Mouse (Mus musculus): ENCODE measurements around the gene Prss36.
A peak's percentile ranks its signal among the peaks of the same experiment; 100 is the strongest.
"Not testable (repeated sequence)": the region's sequence is repeated elsewhere in the genome, so short reads cannot be mapped to it uniquely, and the experiment has no call there.

Gene Prss36

DNA sequence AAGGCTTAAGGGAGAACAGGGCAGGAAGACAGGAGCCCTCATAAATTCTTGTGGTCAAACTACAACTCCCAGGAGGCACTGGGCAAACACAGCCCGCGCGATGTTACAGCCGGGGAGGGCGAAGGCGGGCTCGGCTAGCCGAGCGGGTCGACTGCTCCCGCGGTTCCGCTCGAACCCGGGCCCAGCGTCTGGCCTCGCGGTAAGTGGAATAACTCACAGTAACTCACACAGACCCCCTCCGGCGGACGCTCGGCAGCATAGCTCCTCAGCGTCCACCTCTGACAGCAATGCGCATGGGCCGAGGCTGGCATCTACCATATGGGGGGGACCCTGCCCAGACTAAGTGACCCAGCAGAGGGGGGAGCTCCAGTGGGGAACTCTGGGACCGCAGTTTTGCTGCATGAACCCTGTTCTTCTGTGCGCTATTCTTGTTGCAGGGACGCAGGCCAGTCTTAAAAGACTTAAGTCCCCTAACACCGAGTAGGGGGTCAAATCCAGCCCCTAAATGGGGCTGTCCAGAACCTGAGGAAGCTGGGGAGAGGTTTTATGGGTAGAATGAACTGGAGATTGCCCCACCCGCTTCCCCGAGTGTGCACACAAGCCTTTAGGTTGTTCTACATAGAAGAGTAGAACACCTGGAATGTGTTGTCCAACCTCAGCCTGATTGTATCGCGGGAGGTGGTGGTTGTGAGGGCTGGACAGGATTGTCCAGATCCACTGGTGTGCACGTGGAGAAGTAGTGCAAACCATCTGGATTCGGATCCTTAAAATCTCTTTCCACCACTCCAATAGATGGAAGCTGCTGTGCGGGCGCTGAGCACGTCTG, 42.3 kb downstream of the Prss36 start, which contains the start of gene Bckdk:
Gene Bckdk (plus strand): TSS at position 112 of the 826 bp plus-strand sequence.
- peak; percentile 64 for DNase-seq (ENCODE audit: low spot score)

DNA sequence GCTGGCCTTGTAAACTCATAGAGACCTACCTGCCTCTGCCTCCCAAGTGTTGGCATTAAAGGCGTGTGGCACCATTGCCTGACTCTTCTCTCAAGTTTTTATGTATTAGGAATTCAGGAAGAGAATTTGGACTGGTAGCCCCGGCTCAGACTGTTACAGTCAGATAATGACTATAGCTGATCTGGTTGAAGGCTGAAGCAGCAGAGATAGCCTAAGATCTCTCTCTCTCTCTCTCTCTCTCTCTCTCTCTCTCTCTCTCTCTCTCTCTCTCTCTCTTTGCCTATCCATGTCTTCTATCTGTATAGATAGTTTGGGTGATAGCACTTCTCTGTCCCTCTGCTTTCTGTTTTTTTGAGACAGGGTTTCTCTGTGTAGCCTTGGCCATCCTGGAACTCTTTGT, 44.8 kb downstream of the Prss36 start:
- no peak for DNase-seq (ENCODE audit: low spot score)

DNA sequence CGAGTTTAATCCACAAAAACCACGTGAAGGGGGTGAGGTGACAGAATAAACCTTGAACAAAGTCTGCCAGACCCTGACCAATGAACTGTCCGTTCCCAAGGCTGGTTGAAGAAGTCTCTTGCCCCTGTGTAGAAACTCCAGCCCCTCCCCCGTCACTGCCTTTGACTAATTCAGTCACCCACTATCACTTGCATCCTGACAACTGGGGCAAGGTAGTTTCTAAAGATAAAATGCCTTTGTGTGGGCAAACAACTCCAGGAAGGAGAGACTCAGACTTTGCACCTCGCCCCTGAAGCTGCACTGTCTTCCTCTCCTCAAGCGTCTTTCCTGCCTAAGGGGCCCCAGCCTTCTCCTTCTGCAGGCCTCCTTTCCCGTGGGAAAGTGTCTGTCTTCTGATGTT, 46.5 kb downstream of the Prss36 start:
- no peak for DNase-seq (ENCODE audit: low spot score)

DNA sequence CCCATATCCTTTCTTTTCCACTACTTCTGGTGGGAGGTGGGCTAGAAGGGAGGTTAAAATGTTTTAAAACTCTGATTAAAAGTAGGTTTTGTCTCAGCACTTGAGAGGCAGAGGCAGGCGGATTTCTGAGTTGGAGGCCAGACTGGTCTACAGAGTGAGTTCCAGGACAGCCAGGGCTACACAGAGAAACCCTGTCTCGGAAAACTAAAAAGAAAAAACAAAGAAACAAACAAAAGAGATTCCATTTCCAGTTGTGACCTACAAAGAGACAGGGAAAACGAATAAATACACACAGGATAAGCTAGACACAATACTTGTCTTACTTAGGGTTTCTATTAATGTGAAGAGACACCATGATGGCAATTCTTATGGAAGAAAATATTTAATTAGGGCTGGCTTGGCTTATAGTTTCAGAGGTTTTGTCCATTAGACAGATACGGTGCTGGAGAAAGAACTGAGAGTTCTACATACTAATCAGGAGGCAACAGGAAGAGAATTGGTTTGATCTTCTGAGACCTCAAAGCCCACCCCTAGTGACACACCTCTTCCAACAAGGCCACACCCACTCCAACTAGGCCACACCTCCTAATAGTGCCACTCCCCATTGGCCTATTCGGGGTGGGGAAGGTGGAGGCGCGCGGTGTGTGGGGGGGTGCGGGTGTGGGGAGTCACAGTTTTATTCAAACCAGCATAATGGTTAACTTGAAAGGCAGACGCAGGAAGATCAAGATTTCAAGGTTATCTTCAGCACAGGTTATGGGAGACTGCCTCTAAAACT, 48.2 kb downstream of the Prss36 start:
- DNase-seq (ENCODE audit: low spot score) = peak; percentile 72

DNA sequence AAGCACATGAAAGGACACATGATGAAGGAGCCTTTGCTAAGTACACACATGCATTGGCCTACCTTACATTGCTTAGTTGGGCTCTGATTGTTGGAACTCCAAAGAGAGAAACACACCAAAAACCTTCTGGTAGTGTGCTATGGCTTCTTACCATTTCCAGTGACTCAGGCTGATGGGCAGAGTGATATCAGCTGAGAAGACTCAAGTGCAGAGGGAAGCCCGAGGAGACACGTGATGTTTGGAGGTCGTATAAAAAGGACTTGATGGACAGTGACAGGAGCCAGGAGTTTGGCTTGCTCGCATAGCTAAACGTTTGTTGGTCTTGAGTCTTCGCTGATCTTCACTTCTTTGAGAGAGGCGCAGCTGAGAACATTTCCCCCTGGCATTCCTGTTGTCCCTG, 49.0 kb downstream of the Prss36 start:
- no peak for DNase-seq (ENCODE audit: low spot score)

DNA sequence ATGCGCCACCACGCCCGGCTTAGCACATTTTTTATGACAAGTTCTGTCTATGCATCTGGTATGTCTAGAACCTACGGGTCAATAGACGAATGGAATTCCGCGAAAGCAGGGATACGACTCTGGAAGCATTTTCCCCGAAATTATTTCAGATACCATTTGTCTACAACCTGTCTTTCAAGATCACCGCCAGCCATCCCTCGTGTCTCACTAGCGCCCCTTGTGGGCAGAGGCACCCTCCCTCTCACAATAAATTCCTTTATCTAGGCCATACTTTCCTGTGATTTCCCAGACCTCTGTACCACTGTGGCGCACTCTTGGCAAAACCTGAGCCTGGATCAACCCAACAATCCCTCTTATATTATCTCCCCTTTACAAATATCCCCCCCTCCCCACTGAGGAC, 50.1 kb downstream of the Prss36 start:
- peak; percentile 65 for DNase-seq (ENCODE audit: low spot score)

DNA sequence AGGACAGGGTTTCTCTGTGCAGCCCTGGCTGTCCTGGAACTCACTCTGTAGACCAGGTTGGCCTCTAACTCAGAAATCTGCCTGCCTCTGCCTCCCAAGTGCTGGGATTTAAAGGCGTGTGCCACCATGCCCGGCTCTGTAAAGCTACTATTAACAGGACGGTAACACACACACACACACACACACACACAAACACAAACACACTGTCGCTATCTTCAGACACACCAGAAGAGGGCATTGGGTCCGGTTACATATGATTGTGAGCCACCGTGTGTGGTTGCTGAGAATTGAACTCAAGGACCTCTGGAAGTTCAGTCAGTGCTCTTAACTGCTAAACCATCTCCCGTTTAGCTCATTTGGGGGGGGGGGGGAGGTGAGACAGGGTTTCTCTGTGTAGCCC, 50.6 kb downstream of the Prss36 start:
- DNase-seq (ENCODE audit: low spot score) = not testable (repeated sequence)

DNA sequence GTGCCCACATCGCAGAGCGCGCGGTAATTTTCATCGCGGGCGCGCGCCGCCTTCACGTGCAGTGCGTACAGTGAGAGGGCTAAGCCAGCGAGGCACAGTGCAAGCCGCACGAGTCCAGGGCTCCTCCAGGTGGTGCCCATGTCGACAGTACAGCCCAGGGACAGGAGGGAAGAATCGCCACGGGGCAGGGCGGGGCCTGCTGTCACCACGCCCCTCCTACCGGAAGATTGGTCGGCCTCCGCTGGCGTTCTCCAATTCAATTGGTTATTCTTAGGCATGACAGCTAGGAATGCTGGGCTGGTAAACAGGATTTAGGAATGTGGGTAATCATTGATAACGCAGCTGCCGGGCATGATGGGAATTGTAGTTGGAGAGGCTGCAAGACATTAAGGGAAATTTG, 51.1 kb downstream of the Prss36 start, which contains the start of the genes Gm21974 and Vkorc1:
Gene Gm21974 (minus strand): TSS at position 13 of the 400 bp plus-strand sequence.
Gene Vkorc1 (minus strand): TSS at position 176 of the 400 bp plus-strand sequence.
- peak; percentile 87 for DNase-seq (ENCODE audit: low spot score)

DNA sequence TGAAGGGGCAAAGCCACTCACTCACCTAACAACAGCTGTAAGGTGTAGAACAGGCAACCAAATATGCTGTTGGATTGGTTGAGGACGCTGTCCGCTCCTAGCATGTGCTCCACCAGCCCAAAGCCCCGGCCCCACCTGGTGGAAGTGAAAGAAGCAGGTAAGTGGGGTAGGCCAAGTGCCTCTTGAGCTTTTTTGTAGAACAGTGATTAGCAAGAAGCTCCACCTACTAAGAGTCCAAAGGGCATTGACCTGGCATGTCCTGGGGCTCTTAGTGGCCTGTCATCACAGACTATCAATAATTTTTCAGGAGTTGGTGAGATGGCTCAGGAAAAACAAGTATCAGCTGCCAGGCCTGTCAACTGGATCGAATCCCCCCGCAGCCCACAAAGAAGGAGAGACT, 52.0 kb downstream of the Prss36 start:
- DNase-seq (ENCODE audit: low spot score) = no peak

DNA sequence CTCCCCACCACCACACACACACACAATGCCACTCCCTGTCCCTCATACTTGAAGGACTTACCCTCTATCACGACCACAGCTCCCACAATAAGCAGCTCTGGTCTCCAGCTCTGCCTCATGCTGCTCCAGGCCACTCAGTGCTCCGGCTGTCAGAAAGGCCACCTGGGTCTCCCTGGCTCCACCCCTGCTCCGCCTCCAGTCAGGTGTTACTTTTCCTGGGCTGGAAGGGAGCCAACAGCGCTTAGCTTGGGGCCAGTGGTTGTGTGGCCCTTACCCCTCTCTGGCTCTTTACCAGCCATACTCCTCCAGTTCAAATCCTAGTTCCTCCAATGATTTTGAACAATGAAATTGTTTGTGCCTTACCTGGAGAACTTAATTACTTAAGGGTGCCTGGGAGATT, 55.7 kb downstream of the Prss36 start, which contains the start of gene Prss53:
Gene Prss53 (minus strand): TSS at position 173 of the 400 bp plus-strand sequence.
- no peak for DNase-seq (ENCODE audit: low spot score)

DNA sequence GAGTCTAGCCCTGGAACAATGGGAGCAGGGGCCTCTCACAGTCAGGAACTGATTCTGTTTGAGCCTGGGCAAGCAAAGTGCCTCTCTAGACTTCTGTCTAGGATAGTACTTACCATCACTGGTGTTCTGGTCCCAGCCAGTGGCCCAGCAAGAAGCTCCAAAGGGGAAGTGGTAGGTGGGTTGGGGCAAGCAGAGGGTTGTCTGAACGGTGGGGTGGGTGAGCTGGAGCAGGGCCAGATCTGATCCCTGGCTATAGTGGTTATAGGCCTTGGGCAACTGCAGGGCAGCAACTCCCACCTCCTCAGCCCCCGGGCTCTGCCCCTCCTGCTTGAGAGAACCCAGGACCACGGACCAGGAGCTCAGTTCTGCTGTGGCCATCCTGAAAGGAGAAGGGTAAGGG, 57.7 kb downstream of the Prss36 start:
- no peak for DNase-seq (ENCODE audit: low spot score)

DNA sequence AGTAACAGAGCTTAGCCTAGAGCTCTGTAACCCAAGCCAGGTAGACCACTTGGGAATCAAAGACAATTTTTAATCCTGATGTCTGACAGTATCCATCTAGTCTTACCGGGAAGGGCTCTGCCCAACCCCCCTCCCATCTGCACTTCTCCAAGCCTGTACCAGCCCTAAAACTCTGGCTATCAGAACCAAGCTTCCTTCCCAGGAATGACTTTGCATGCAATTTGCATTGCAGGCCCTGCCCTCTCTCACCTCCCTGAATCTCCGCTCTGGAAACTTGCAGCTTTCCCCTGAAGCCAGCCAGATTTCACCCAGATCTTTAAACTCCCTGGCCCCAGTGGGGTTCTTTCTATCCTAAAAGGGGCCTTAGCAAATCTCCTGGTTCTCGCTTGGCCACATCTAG, 58.7 kb downstream of the Prss36 start:
- no peak for DNase-seq (ENCODE audit: low spot score)

DNA sequence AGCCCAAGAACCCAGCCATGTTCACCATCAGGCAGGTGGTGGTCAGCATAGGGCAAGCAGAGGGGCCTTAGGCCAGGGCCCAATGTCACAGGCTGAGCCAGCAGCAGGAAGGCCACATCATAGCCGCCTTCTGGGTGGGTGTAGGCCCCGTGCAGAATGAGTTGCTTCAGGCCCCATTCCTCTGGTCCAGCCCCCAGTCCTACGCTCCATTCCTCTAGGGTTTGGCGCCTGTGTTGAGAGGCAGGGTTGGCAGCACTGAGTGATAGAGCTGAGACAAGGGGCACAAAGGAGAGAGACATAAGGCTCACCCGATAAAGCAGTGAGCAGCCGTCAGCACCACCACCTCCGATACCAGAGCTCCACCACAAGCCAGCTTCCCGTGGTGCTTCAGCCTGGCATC, 59.3 kb downstream of the Prss36 start:
- DNase-seq (ENCODE audit: low spot score) = no peak

DNA sequence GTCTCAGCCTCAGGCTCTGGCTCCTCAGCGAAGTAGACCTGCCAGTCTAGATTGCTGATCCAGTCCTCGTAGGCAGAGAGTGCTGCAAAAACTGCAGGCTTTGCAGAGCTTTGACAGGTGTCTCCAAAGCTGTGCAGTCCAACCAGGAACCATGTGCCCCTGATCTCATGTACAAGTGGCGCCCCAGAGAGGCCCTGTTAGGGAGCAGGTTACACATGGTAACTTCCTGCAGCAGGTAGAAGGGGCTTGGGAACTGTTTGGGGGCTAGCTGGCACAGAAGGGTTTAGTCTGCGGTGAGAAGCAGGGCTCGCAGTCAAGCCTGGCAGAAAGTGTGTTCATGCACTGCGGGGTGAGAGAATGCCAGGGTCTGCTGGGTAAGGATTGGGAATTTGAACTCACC, 60.0 kb downstream of the Prss36 start:
- no peak for DNase-seq (ENCODE audit: low spot score)

DNA sequence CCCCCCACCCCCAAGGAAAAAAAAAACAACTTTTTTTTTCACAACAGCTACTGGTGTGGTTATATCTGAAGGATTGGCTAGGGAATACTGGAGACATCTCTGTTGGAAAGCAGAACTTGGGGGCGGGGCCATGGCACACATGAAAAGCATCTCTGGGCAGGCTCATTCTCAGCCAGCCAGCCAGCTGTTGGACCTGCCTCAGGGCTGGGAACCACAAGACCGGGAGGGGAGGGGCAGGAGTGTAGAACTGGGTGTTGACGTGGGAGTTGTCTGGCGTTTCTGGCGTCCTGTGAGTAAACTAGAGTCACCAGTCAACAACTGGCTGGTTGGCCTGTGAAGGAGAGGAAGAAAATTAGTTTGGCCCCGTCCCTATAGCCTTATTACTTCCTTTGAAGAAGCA, 60.6 kb downstream of the Prss36 start:
- DNase-seq (ENCODE audit: low spot score) = no peak

All from T-cell, adult 2 months (primary cell).